Mouse (Mus musculus): Measurements from ENCODE around the gene Arl14ep.

Arl14ep gene

DNA sequence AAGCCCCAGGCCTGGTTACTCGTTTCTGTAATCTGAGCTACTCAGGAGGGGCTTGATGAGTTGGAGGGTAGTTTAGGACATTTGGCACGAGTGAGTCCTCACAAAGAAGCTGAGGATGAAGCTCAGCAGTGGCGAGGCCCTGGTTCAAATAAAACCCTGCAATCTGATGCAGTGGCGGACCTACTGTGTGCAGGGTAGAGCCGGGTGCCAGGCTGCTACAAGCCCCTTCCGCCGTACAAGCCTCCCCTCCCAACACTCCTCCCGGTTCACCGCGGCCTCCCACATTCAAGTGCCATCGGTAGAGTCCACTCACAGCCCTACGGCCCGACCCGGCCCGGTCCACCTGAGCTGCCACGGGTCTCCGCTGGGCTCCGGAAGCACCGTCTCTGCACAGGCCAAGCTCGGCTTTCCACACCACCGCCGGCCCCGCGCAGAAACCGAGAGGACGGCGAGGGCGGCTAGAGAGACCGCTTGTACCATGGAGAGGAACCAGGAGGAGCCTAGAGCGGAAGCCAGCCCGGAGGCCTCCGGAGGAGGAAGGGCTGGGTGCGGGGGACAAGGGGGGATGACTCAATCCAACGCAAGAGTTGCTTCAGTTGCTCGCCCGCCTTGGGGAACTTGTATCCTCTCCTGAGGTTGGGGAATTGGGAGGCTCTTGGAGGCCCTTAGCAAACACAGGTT lies at the start of gene Arl14ep:
Arl14ep (minus strand) TSS at position 466 of the 681 bp plus-strand sequence.
- 1% methylated on average over 36 of the region's 36 CpGs for WGBS

DNA sequence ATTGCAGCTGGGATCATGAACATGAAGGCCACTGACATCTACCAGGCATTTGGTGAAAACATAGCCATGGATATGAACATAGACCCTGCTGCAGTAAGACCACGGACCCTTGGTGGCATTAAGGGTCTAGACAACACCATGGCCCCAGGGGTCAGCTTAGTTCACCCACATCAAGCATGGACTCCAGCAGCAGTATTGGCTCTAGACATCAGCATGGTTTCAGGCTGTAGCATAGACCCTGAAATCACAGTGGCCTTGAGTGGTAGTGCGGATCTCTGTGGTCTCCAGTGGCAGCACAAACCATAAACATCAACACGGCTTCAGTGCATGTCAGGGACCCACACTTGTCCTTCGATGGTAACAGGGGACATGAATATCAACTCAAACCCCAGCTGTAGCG lies 48.5 kb upstream of the Arl14ep start:
- 93% methylated on average over 5 of the region's 5 CpGs for WGBS

DNA sequence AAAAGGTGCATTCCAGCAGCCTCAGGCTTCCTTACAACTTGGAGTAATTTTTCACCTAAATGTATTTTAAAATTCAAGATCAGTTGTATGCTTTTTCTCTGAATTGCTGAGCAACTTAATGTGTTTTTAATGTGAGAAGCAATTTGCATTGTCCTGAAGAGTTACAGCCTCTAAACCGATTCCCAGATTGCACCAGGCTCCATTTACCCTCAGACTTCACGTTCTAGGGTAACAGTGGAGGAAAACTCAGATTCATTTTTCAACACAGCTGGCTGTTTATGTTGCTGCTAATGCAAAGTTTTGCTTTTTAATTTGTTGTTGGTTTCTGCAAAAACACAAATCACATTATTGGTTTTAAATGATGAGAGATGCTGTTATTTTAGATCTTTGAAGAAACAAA lies 45.1 kb upstream of the Arl14ep start:
- WGBS = 85% methylated on average over 2 of the region's 2 CpGs

DNA sequence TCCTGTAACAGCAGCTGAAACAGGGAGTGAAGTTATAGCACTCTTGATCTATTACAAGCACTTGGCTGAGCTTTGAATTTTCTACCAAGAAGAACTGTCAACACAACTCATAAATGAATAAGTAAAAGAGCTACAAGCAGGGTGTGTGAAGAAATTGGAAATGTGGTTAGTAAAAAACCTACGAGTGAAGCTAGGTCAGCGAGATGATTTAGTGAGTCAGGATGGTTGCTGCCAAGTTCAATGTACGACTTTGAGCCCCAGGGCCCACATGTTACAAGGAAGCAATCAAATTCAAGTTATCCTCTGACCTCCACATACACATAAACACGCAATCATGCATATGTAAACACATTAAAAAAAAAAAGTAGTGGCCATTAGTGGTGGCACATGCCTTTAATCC lies 38.9 kb upstream of the Arl14ep start:
- WGBS = 63% methylated on average over 4 of the region's 4 CpGs

DNA sequence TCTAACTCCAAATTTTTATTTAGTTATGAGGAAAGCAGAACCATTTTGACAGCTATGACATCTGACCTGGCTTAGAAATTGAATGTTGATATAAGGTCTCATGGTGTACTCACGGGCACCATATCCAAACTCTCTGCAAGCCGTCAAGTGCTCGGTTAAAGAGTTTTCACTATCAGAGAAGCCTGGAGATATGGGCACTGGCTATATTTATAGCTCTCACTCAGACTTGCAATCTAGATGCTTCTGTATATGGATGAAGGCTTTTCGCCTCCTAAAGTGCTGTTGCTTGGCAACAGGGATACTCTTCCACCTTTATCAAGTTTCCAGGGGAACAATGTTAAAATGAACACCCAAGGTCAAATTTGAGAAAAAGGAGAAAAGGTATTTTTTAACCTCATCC lies 38.1 kb upstream of the Arl14ep start:
- 67% methylated on average over 4 of the region's 4 CpGs for WGBS

DNA sequence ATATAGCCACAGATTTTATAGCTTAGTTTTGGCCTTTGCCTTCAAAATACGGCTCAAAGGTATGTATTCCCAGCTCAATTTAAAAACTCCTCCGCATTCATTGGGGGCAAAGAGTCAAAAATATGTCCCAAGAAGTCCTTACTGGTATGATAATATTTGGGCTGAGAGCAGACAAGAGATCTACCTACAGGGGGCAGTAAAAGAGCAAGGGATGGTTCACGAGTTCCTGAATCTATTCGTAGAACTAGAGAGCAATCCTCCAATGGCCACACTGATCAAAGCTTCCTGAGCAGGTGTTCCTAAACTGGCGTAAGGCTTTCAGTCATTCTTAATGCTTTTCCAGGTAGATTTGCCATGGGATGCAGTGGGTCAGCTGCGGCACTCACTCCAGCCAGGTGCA lies 35.9 kb upstream of the Arl14ep start:
- 77% methylated on average over 6 of the region's 6 CpGs for WGBS

DNA sequence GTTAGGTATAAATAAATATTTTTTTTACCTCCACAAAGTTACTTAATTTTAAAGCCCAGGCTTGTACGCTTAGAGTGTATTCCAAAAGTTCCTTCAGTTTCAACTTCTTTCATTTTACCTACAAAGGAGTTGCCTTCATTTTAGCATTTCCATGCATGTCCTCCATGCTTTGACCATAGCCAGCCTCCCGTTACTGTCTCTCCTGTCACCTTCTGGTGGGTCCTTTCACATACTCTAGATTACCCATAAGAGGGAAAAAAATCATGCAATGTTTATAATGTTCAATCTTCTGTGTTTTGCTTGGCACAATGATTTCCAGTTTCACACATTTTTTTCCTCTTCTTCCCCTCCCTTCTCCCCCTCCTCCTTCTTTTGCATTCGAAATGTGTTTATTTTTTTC lies 32.2 kb upstream of the Arl14ep start:
- WGBS = 79% methylated on average over 3 of the region's 3 CpGs

DNA sequence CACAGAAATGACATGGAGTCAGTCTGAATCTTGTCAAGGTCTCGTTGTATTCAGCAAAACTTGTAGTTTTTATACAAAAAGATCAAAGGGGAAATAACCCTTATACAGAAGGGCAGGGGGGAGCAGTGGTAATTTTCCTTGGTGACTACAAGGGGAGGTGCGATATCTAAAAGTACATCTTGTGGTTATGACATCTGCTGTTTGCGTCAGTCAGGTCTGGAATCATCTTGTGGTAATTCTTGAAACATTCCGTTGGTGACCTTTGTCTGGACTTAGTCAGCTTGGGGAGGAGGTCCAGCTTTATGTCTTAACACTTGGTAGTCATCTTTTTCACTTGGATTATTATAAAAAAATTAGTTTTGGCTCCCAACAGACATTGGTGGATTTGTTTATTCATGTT lies 31.7 kb upstream of the Arl14ep start:
- 89% methylated on average over 4 of the region's 4 CpGs for WGBS

DNA sequence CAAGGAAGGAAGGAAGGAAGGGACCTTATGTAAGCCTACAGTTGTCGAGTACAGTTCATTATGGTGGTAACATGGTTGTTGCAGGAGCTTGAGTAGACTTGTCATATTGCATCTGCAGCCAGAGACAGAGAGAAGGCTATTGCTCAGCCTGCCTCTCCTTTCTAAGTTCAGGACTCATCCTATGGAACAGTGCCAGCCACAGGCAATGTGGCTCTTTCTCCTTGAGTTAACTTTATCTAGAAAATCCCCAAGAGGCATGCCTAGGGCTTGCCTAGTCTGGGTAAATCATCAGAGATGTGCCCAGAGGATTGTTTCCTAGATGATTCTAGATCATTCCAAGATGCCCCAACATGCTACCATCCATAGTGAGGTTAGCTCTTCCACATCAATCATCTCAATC lies 17.0 kb upstream of the Arl14ep start:
- 79% methylated on average over 1 of the region's 1 CpGs for WGBS

DNA sequence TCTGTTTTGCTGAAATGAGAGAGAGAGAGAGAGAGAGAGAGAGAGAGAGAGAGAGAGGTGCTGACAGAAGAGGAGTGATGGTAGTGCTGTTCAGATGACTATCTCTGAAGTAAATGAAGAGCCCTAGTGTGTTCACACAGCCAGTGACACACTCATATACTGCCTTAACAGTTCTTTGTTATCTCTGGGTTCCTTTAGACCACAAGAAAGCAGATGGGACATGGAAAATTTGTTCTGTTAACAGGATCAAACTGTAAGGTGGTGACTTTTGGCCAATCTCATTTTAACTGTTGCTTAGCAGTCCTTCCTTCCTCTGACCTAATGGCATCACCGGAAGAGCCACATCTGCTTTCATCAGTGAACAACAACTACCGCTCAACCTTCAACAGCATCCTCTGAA lies 10.7 kb upstream of the Arl14ep start:
- WGBS = 91% methylated on average over 2 of the region's 2 CpGs

DNA sequence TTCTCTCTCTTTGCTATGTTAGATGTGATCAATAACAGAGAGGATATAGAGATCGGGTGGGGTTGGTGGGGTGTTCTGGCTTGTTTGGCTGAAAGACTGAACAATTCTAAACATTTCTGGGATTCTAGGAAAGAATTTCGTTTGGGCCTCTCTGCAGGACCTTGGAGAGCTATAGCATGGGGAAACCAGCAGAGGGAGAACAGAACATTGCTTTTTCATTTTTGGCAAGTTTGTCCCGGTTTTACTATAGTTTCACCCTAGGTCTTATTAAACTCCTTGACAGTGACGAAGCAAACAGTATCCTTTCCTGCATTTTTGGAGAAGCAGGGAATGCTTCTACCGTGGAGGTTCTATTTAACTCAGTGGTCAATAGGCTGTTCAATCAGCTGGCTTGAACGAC lies 8.3 kb upstream of the Arl14ep start:
- WGBS = 31% methylated on average over 6 of the region's 6 CpGs

DNA sequence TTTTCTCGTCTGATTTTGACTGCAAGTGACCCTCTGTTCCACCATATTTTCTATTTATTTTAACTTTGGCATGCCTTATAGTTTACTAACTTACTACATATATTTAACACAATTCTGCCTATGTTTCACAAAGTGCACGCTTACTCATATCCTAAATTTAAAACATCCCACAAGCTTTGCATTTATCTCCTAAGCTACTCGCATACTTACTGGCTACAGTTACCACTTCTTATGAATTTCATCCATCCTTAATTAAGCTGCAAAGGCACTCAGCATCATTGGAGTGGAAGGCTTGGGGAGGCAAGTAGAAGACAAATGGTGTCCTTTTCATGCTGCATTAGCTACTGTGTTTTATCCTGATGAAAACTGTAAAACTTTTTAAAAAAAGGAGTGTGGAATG lies 2.2 kb upstream of the Arl14ep start:
- 46% methylated on average over 3 of the region's 3 CpGs for WGBS

DNA sequence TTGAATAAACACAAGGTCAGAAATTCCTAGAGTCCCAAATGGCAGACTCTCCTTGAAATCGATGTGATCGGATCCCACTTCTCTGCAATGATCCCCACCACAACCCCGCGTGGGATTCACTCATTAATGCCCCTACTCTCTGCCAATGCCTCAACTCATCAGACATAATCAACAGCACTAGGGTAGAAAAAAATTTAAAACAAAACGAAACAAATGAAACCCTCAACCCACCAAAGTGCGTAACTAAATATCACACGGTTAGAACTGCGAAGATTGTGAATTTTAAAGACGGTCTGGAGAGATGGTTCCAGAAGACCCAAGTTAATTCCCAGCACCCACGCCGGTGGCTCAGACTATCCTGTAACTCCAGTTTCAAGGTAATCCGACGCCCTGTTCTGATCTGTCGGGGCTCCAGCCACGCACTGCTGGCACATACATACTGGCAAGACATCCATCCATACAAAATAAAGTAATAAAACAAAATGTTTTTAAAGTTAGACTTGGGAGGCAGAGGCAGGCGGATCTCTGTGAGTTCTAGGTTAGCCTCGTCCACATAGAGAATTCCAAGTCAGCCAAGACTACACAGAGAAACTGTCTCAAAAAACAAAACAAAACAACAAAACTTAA lies 779 bp downstream of the Arl14ep start:
- 68% methylated on average over 17 of the region's 17 CpGs for WGBS

DNA sequence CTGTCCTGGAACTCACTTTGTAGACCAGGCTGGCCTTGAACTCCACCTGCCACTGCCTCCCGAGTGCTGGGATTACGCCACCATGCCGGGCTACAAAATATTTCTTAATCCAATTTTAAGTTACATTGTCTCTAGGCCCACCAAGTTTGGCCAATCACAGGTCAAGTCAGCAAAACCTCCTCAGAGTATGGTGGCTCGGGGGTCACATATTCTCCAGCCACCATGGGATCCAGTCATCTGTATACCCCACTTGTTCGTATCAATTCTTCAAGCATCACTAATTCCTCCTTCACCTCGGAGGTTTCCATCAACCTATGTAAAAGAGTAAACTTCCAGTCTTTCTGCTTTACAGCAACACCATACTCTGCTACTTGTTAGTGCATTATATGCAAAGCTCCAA lies 1.4 kb downstream of the Arl14ep start:
- WGBS = 94% methylated on average over 6 of the region's 6 CpGs

DNA sequence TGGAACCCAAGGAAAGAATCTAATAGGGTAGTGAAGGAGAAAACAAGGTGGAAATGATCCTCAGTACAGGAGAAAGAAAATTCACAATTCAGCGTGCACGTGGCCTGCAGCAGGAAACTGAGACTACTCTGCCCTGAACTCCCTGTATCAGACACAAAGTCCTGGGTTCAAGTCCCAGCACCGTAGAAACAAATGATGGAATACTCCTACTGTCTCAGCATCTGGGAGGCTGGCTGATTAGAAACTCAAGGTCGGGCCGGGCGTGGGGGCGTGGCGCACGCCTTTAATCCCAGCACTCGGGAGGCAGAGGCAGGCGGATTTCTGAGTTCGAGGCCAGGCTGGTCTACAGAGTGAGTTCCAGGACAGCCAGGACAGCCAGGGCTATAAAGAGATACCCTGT lies 3.3 kb downstream of the Arl14ep start:
- WGBS = 95% methylated on average over 12 of the region's 12 CpGs

DNA sequence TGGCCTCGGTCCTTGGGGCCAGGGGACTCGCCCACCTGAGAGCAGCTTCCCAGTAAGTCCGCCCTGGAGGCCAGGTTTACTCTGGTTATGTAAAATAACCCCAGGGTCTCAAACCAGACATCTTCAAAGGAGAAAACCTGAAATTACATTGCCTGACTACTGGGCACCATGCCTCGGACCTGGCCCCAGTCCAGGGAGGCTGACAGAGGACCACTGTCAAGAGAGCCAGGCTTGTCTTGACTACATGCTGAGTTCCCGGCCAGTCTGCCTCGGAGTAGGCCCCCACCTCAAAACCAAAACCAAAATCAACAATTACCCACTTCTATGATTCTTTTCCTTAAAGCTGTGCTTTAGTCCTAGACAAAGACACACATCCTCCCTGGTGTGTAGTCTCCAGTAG lies 5.9 kb downstream of the Arl14ep start:
- 58% methylated on average over 6 of the region's 6 CpGs for WGBS

DNA sequence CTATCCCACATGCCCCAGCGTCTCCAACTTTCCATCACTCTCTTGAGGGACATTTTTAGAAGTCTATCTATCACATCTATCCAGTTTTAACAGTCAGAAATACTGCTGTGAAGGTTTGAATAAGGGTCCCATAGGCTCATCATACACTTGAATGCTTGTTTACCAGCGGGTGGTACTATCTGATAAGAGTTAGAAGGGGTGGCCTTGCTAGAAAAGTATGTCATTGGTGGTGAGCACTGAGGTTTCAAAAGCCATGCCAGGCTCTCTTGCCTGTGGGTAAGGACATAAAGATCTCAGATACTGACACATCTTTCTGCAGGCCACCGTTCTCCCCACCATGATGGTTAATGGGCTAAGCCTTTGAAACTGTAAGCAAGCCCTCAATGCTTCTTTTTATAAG lies 10.7 kb downstream of the Arl14ep start:
- WGBS = 97% methylated on average over 3 of the region's 3 CpGs

DNA sequence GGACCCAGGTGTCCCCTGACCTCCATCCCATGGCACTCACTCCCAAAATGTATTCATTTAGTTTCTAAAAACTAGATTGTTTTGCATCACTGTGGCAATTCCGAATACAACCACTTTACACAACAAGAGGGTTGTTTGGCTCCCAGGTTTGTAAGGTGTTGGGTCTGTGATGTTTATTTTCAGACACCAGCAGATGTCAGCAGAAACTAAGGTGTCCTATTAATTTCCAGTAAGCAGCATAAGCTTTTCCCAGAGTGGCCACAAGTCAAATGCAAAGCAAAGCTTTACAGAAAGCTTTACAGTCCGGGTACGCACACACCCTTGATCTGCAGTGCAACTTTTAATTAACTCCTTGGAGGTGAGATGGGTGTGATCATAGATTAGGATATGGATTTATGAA lies 12.6 kb downstream of the Arl14ep start:
- 76% methylated on average over 3 of the region's 3 CpGs for WGBS

DNA sequence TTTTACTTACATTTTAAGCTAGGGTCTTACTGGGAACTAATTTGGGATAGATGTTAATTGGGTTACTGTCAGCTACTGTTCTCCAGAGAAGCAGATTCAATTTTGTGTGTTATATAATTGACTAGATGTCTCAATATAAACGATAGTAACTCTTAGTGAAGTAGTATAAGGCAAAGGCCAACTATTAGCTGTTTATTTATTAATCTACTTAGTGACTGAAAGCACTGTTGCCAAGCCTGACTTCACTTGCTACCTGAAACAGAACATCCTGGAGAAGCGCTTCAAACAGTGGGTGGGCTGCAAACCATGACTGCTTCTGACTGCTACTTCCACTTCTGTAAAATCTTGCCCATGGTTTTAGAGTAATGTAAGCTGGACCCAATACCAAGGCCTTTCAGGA lies 13.2 kb downstream of the Arl14ep start:
- 82% methylated on average over 2 of the region's 2 CpGs for WGBS

DNA sequence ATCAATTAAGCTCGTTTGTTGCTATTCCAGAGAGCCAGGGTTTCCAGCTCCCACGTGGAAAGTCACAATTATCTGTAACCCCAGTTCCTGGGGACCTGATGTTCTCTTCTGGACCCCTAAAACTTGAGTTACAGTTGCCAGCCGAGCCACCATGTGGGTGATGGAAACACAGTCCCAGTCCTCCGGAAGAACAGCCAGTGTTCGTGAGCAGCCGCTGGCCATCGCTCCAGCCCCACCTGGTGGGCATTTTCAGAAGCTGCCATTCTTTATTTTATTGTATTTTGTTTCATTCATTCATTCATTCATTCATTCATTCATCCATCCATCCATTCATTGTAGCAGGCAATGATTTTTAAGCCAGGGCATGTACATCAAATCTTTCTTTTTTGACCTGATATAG lies 14.0 kb downstream of the Arl14ep start:
- 37% methylated on average over 7 of the region's 7 CpGs for WGBS

DNA sequence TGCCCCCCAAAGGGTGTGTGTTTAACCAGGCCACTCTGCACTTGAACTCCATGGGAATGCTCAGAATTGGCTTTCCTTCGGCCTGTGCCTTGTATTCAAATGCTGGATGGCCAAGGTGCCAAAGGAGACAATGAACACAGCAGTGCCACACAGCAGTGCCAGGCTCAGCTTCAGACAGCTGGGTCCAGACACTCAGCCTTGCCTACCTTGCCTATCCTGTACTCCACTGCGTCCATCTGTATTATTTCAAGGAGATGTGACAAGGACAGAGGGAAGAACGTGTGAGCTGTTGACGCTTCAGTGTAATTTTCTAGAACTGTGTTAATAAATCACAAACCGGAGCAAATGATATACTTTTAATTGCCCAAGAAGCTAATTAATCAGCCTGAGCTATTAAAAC lies 14.8 kb downstream of the Arl14ep start:
- WGBS = 91% methylated on average over 5 of the region's 5 CpGs

DNA sequence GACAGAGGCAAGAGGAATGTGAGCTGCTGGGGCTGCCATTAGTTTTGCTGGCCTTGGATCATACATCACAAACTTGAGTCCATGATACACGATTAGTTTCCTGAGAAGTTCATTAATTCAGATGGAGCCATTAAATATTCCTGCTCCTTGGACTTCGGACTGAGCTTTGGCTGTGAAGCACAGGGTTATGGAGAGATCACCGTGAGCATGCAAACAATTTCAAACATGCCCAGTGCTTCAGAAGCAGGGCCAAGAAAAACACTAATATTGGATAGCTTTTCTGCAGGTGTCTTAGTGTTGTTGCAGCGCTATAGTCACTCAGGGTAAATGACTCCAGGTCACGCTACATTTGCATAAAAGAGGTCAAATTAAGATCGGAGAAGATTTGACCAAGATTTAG lies 15.3 kb downstream of the Arl14ep start:
- 82% methylated on average over 6 of the region's 6 CpGs for WGBS

DNA sequence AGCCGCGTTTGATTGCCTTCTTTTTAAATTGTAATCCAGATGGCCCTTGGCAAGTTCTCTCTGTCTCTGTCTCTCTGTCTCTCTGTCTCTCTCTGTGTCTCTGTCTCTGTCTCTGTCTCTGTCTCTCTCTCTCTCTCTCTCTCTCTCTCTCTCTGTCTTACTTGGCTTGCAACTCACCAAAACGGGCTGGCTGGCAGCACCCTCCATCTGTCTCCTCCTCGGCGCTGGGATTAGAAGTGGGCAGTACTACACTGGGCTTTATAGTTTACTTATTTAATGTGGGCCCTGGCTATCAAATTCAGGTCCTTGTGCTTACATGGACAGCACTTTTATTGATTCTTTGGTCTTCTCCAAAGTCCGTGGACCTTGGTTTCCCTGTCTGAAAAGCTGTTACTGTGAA lies 18.1 kb downstream of the Arl14ep start:
- 37% methylated on average over 6 of the region's 6 CpGs for WGBS

DNA sequence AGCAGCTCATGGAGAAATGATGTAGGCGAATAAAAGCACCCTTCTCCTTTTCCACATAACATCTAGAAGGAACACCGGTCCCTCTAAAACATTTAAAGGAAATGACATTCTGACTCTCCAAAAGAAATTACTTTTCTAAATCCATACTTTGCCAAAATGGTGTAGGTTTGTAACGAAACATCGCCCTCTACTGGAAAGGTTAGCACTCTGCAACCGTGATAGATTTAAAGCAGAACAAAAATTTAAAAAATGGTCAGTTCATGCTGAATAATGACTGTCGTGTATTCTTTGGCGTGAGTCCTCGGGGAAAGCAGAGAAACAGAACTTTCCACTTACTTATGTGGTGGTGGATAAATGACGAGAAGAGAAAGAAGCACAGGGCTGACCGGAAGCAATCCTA lies 18.6 kb downstream of the Arl14ep start:
- 6% methylated on average over 10 of the region's 10 CpGs for WGBS
